Mouse (Mus musculus): ENCODE data around the gene Limd2. TPM values are rescaled to one million over a fixed set of nuclear protein-coding genes. Genes with fewer than 3 reads are reported as not detected.

The Limd2 gene
- polyA plus RNA-seq, 1 experiment: 67.7 TPM

DNA sequence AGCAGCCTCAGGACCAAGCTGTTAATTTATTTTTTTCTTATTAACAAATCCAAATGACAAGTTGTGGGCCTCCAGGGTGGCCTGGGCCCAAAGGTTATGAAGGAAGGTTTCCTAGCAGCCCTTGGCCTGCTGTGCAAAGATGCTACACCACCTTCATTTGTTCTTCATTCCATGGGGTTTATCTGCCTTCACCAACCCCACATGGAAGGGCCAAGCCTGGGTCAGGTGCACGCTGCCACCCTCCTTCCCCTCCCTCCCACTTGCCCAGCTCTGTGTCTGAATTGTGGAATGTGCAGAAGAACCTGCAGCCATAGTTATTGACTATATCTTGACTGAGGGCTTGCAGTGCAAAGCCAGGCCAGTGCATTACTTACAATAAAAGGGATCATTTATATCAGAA is 4.4 kb downstream of the Limd2 start:
- no peaks in the 10 kb centered on the region for H3K79me2 ChIP-seq (ENCODE audit: control insufficient read depth, insufficient read depth)
- peaks cover 51% of the 10 kb centered on the region for H3K36me3 ChIP-seq (ENCODE audit: control insufficient read depth, insufficient read depth)
- H3ac ChIP-seq (ENCODE audit: control insufficient read depth, insufficient read length, low read depth): no peak overlapping the region
- no peak overlapping the region for H3K4me3 ChIP-seq (ENCODE audit: insufficient read depth, poor library complexity, severe bottlenecking)
- H3K79me3 ChIP-seq (ENCODE audit: low read depth): no peaks in the 10 kb centered on the region
- TF ChIP-seq USF1 (IDR thresholded peaks at IDR 0.05; ENCODE audit: low read depth) (no peak), CTCF (IDR thresholded peaks at IDR 0.05; ENCODE audit: control insufficient read depth, insufficient read depth, insufficient read length) (no peak), MAX (IDR thresholded peaks at IDR 0.05) (no peak), MYOD1 (IDR thresholded peaks at IDR 0.05; ENCODE audit: control insufficient read depth, insufficient read length, low read depth) (no peak)
- no peaks in the 10 kb centered on the region for H3K27me3 ChIP-seq (ENCODE audit: control insufficient read depth, insufficient read depth, insufficient read length)

DNA sequence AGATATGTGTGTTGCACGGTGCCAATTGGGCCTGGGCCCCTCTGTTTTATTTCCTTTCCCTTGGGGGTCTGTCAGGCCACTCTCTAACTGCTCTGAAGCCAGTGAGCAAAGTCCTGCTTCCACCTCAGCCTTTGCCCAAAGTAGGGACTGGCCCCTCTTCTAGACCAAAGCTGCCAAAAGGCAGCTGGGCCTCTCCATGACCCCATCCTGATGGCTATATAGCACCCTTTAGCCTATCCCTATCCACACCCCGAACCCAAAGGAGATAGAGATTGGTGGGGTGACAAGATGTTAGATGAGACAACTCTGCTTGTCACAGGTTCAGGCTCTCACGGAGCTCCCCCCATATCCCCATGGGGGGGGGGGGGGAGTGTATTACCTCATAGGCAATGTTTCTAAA is 4.9 kb downstream of the Limd2 start:
- H3ac ChIP-seq (ENCODE audit: control insufficient read depth, insufficient read length, low read depth): no peak overlapping the region

GRCm38 (mm10) chr11:106154770-106155169 is 5.9 kb downstream of the Limd2 start:
- no peaks in the 10 kb centered on the region for H3K79me3 ChIP-seq (ENCODE audit: low read depth)
- H3ac ChIP-seq (ENCODE audit: control insufficient read depth, insufficient read length, low read depth): no peak overlapping the region
- TF ChIP-seq CTCF (IDR thresholded peaks at IDR 0.05; ENCODE audit: control insufficient read depth, insufficient read depth, insufficient read length) (no peak), MYOG (IDR thresholded peaks at IDR 0.05; ENCODE audit: control insufficient read depth, extremely low read depth, insufficient read length) (no peak), MYOD1 (IDR thresholded peaks at IDR 0.05; ENCODE audit: control insufficient read depth, insufficient read length, low read depth) (no peak), MAX (IDR thresholded peaks at IDR 0.05) (no peak), FOSL1 (IDR thresholded peaks at IDR 0.05; ENCODE audit: insufficient read depth, low read length, poor library complexity, severe bottlenecking) (no peak), CEBPB (IDR thresholded peaks at IDR 0.05; ENCODE audit: low read depth) (no peak), USF1 (IDR thresholded peaks at IDR 0.05; ENCODE audit: low read depth) (no peak)
- no peaks in the 10 kb centered on the region for H3K27me3 ChIP-seq (ENCODE audit: control insufficient read depth, insufficient read depth, insufficient read length)
- no peak overlapping the region for H3K4me3 ChIP-seq (ENCODE audit: insufficient read depth, poor library complexity, severe bottlenecking)
- H3K79me2 ChIP-seq (ENCODE audit: control insufficient read depth, insufficient read depth): no peaks in the 10 kb centered on the region
- H3K36me3 ChIP-seq (ENCODE audit: control insufficient read depth, insufficient read depth): peaks cover 66% of the 10 kb centered on the region

More for the DNA sequence above, 4.9 kb downstream of the Limd2 start:
- peaks cover 56% of the 10 kb centered on the region for H3K36me3 ChIP-seq (ENCODE audit: control insufficient read depth, insufficient read depth)
- no peaks in the 10 kb centered on the region for H3K79me3 ChIP-seq (ENCODE audit: low read depth)
- TF ChIP-seq CEBPB (IDR thresholded peaks at IDR 0.05; ENCODE audit: low read depth) (no peak), MYOG (IDR thresholded peaks at IDR 0.05; ENCODE audit: control insufficient read depth, extremely low read depth, insufficient read length) (no peak), USF1 (IDR thresholded peaks at IDR 0.05; ENCODE audit: low read depth) (no peak), CTCF (IDR thresholded peaks at IDR 0.05; ENCODE audit: control insufficient read depth, insufficient read depth, insufficient read length) (no peak), FOSL1 (IDR thresholded peaks at IDR 0.05; ENCODE audit: insufficient read depth, low read length, poor library complexity, severe bottlenecking) (no peak), MAX (IDR thresholded peaks at IDR 0.05) (no peak), MYOD1 (IDR thresholded peaks at IDR 0.05; ENCODE audit: control insufficient read depth, insufficient read length, low read depth) (no peak)
- no peaks in the 10 kb centered on the region for H3K79me2 ChIP-seq (ENCODE audit: control insufficient read depth, insufficient read depth)
- no peak overlapping the region for H3K4me3 ChIP-seq (ENCODE audit: insufficient read depth, poor library complexity, severe bottlenecking)
- no peaks in the 10 kb centered on the region for H3K27me3 ChIP-seq (ENCODE audit: control insufficient read depth, insufficient read depth, insufficient read length)

- Histone ChIP-seq H3ac (ENCODE audit: control insufficient read depth, insufficient read length, low read depth) (no peak overlapping the region), H3K4me3 (ENCODE audit: insufficient read depth, poor library complexity, severe bottlenecking) (no peak overlapping the region), H3K79me3 (ENCODE audit: low read depth) (no peaks in the 10 kb centered on the region), H3K27me3 (ENCODE audit: control insufficient read depth, insufficient read depth, insufficient read length) (no peaks in the 10 kb centered on the region), H3K36me3 (ENCODE audit: control insufficient read depth, insufficient read depth) (peaks cover 73% of the 10 kb centered on the region), H3K79me2 (ENCODE audit: control insufficient read depth, insufficient read depth) (no peaks in the 10 kb centered on the region)
- no peak for TF ChIP-seq MAX (IDR thresholded peaks at IDR 0.05)
These were observed 6.6 kb downstream of the Limd2 start for GRCm38 (mm10) chr11:106154091-106154490.

- no peak for TF ChIP-seq MAX (IDR thresholded peaks at IDR 0.05)
- no peak for TF ChIP-seq USF1 (IDR thresholded peaks at IDR 0.05; ENCODE audit: low read depth)
- no peak for TF ChIP-seq CTCF (IDR thresholded peaks at IDR 0.05; ENCODE audit: control insufficient read depth, insufficient read depth, insufficient read length)
- no peak for TF ChIP-seq CEBPB (IDR thresholded peaks at IDR 0.05; ENCODE audit: low read depth)
- no peak for TF ChIP-seq FOSL1 (IDR thresholded peaks at IDR 0.05; ENCODE audit: insufficient read depth, low read length, poor library complexity, severe bottlenecking)
- no peak for TF ChIP-seq MYOG (IDR thresholded peaks at IDR 0.05; ENCODE audit: control insufficient read depth, extremely low read depth, insufficient read length)
- TF ChIP-seq MYOD1 (IDR thresholded peaks at IDR 0.05; ENCODE audit: control insufficient read depth, insufficient read length, low read depth): no peak
- Histone ChIP-seq H3K27me3 (ENCODE audit: control insufficient read depth, insufficient read depth, insufficient read length) (no peaks in the 10 kb centered on the region), H3K4me3 (ENCODE audit: insufficient read depth, poor library complexity, severe bottlenecking) (no peak overlapping the region), H3K79me3 (ENCODE audit: low read depth) (no peaks in the 10 kb centered on the region), H3K36me3 (ENCODE audit: control insufficient read depth, insufficient read depth) (peaks cover 89% of the 10 kb centered on the region), H3K79me2 (ENCODE audit: control insufficient read depth, insufficient read depth) (no peaks in the 10 kb centered on the region), H3ac (ENCODE audit: control insufficient read depth, insufficient read length, low read depth) (no peak overlapping the region)
These were observed 8.5 kb downstream of the Limd2 start for GRCm38 (mm10) chr11:106152132-106152531.

DNA sequence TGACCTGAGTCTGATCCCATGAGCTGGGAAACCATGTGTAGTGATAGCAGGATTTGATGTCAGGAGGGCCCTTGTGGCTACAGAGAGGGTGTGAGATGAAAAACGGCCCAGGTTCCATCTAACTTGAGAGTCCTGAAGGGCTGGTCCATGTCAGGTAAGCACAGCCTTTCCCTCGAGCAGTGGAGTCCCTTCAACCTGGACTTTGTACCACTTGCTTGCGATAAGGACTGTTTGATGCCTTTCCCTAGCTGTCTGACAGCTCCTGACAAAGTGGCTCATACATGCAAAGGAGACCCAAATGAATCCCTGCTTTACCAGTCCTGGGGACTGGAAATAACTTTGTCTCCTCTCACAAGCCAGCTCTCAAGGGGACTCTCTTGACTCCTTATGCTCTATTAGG is 9.4 kb downstream of the Limd2 start:
- peaks cover 90% of the 10 kb centered on the region for H3K36me3 ChIP-seq (ENCODE audit: control insufficient read depth, insufficient read depth)

More for the DNA sequence above, 9.4 kb downstream of the Limd2 start:
- no peaks in the 10 kb centered on the region for H3K79me2 ChIP-seq (ENCODE audit: control insufficient read depth, insufficient read depth)
- no peaks in the 10 kb centered on the region for H3K27me3 ChIP-seq (ENCODE audit: control insufficient read depth, insufficient read depth, insufficient read length)
- H3K4me3 ChIP-seq (ENCODE audit: insufficient read depth, poor library complexity, severe bottlenecking): no peak overlapping the region
- TF ChIP-seq FOSL1 (IDR thresholded peaks at IDR 0.05; ENCODE audit: insufficient read depth, low read length, poor library complexity, severe bottlenecking) (no peak), CTCF (IDR thresholded peaks at IDR 0.05; ENCODE audit: control insufficient read depth, insufficient read depth, insufficient read length) (no peak), MAX (IDR thresholded peaks at IDR 0.05) (no peak), MYOD1 (IDR thresholded peaks at IDR 0.05; ENCODE audit: control insufficient read depth, insufficient read length, low read depth) (no peak), CEBPB (IDR thresholded peaks at IDR 0.05; ENCODE audit: low read depth) (no peak), USF1 (IDR thresholded peaks at IDR 0.05; ENCODE audit: low read depth) (no peak), MYOG (IDR thresholded peaks at IDR 0.05; ENCODE audit: control insufficient read depth, extremely low read depth, insufficient read length) (no peak)
- H3K79me3 ChIP-seq (ENCODE audit: low read depth): no peaks in the 10 kb centered on the region
- no peak overlapping the region for H3ac ChIP-seq (ENCODE audit: control insufficient read depth, insufficient read length, low read depth)
